Mouse (Mus musculus): Measurements from ENCODE around the gene Ssbp2. TPM values are rescaled to one million over a fixed set of nuclear protein-coding genes. Genes with fewer than 3 reads are reported as not detected.

Gene Ssbp2
- polyA plus RNA-seq, 1 experiment, result 2.5 TPM

DNA sequence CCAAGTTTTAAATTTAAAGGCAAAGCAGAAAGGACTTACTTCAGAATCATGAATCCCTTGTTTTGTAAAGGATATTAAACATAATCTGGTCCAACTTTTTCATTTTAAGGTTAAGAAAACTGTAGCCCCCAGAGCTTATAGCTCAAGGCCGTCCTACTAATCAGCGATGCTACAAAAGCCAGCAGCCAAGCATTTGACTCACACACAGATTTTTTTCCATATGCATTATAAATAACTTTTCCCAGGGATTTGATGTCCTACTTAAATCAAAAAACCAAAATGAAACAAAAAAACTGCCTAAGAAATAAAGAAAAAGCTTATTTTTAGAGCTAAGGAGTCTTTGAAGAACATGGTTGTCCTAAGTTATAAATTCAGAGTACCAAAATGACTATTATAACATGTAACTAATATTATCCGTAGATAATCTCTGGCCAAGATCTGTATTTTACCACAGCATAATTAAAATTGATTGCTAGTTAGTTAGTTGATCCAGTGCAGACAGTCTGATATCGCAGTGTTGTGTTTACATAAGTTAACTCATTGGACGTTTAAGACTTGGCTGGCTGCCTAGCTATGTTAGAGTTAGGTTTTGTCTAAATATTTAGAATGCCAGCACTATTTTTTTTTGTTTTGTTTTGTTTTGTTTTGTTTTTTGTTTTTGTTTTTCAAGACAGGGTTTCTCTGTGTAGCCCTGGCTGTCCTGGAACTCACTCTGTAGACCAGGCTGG, 201.1 kb downstream of the Ssbp2 start:
- Histone ChIP-seq H3K4me3 (replicated peaks) (no peak overlapping the region), H3K27me3 (ENCODE audit: control insufficient read depth) (no peaks in the 10 kb centered on the region), H3K36me3 (ENCODE audit: control insufficient read depth) (peaks cover 4% of the 10 kb centered on the region; the same call in 1 of the 2 replicates), H3K9me3 (ENCODE audit: control insufficient read depth, low read length) (no peaks in the 10 kb centered on the region), H3K4me1 (ENCODE audit: control insufficient read depth) (no peaks in the 10 kb centered on the region)
- TF ChIP-seq GATA1 (IDR thresholded peaks at IDR 0.05; ENCODE audit: low read length), result no peak

DNA sequence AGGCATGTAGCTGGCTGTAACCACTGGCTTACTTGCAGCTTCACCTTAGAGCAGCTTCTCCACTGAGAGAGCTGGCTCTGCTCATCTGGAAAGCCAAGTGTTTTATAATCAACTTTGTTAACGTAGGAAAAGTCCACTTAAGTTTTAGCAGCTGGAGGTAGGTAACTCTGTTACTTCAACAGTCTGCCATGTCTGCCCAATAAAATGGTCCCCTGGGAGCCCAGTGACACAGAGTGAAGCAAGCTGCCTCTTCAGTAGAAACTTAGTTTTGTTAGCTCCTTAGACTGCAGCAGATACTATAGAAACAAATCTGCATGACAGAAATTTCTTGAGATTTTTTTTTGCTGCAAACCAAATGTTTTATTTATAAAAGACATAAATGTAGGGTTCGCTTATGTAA, 202.7 kb downstream of the Ssbp2 start:
- Histone ChIP-seq H3K9me3 (ENCODE audit: control insufficient read depth, low read length) (no peaks in the 10 kb centered on the region), H3K4me3 (replicated peaks) (no peak overlapping the region), H3K36me3 (ENCODE audit: control insufficient read depth) (peaks cover 4% of the 10 kb centered on the region; the same call in 1 of the 2 replicates), H3K27me3 (ENCODE audit: control insufficient read depth) (no peaks in the 10 kb centered on the region), H3K4me1 (ENCODE audit: control insufficient read depth) (no peaks in the 10 kb centered on the region)
- TF ChIP-seq TAL1 (IDR thresholded peaks at IDR 0.05; ENCODE audit: low read length) (no peak), GATA1 (IDR thresholded peaks at IDR 0.05; ENCODE audit: low read length) (no peak)

DNA sequence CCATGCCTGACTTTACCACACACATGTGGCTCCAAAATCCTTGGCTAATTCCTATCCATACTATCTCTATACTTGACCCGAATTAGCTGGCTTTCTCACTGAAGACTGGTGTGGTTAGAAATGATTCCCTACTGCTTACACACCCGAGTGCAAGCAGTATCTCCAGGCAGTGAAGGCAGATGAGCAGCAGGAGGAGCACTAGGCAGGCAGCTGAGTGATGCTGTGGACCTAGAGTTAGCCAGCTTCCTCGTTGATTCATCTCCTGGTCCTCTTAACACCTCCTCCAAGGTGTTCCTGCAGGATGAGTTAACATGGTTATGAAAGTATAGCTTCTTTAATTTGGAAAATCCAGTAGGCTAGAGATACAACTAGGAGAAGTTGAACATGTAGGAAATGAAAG, 213.2 kb downstream of the Ssbp2 start:
- Histone ChIP-seq H3K27me3 (ENCODE audit: control insufficient read depth) (no peaks in the 10 kb centered on the region), H3K4me1 (ENCODE audit: control insufficient read depth) (no peaks in the 10 kb centered on the region), H3K9me3 (ENCODE audit: control insufficient read depth, low read length) (no peaks in the 10 kb centered on the region), H3K4me3 (replicated peaks) (no peak overlapping the region), H3K36me3 (ENCODE audit: control insufficient read depth) (peaks cover 33% of the 10 kb centered on the region)
- TF ChIP-seq TAL1 (IDR thresholded peaks at IDR 0.05; ENCODE audit: low read length), result no peak
- no peak for TF ChIP-seq GATA1 (IDR thresholded peaks at IDR 0.05; ENCODE audit: low read length)

DNA sequence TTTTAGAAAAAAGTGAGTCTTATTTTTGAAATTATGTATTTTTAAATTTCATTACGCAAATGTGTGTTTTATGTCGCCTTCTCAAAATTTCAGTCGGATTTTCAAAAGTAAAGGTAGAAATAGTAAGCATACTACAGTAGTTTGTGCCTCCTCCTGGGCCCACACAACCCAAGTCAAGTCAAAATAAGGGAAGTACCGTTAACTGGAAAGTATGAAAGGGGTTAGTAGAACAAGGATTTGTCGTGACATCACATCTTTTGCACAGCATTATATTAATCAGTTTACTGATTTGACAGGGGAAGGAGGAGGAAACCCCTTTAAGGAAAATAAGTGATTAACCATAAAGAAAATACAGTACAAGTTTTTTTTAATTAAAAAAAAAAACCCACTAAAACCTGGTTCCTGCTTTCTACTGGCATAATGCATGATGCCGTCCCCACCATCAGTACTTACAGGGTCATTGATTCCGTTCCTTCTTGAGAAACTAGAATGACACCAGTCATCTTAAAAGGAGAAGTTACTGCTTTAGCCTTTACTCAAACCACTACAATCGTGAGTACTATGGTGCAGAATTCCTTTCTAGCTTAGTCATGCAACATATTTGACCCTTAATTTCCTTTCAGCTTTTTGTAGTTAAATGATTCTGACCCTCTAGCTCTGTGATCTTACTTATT, 220.8 kb downstream of the Ssbp2 start:
- peaks cover 29% of the 10 kb centered on the region for H3K36me3 ChIP-seq (ENCODE audit: control insufficient read depth)
- no peaks in the 10 kb centered on the region for H3K27me3 ChIP-seq (ENCODE audit: control insufficient read depth)
- no peak overlapping the region for H3K4me3 ChIP-seq (replicated peaks)
- no peaks in the 10 kb centered on the region for H3K4me1 ChIP-seq (ENCODE audit: control insufficient read depth)
- TF ChIP-seq TAL1 (IDR thresholded peaks at IDR 0.05; ENCODE audit: low read length), result no peak
- TF ChIP-seq GATA1 (IDR thresholded peaks at IDR 0.05; ENCODE audit: low read length), result no peak
- no peaks in the 10 kb centered on the region for H3K9me3 ChIP-seq (ENCODE audit: control insufficient read depth, low read length)

DNA sequence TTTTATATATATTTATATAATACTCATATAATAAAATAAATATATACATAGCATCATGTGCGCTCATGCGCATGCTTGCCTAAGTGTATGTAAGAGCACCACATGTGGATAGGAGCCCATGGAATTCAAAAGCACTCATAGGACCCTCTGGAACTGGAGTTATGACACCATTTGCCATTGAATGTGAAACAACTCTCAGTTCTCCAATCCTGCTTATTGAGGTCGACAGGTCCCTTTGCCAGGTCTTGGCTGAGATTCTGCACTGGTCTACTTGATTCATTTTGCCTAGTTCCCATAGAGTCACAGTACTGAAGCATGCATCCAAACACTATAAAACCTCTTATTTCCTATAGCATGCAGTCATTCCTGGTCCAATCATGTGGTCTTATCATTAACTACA, 221.4 kb downstream of the Ssbp2 start:
- Histone ChIP-seq H3K4me1 (ENCODE audit: control insufficient read depth) (no peaks in the 10 kb centered on the region), H3K27me3 (ENCODE audit: control insufficient read depth) (no peaks in the 10 kb centered on the region), H3K36me3 (ENCODE audit: control insufficient read depth) (peaks cover 31% of the 10 kb centered on the region), H3K4me3 (replicated peaks) (no peak overlapping the region), H3K9me3 (ENCODE audit: control insufficient read depth, low read length) (peaks cover 1% of the 10 kb centered on the region)
- TF ChIP-seq TAL1 (IDR thresholded peaks at IDR 0.05; ENCODE audit: low read length) (no peak), GATA1 (IDR thresholded peaks at IDR 0.05; ENCODE audit: low read length) (no peak)

DNA sequence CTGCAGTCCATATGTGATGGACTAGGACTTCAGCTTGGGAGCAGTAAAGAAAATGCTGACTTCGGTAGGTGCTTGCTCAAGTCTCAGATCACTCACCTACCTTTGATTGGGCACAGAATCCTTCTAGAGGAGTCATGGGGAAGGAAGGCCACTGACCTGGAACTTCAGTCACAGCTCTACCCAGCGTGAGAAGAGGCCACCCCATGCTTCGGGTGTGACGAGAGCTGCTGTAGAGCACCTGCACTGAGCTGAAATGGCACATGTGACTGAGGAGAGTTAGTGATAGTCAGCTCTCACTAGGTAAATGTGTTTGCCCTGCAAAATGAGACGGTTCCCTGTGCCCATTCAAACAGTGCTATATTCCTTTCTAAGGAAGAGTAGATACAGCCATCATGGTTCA, 230.0 kb downstream of the Ssbp2 start:
- TF ChIP-seq TAL1 (IDR thresholded peaks at IDR 0.05; ENCODE audit: low read length) (no peak), GATA1 (IDR thresholded peaks at IDR 0.05; ENCODE audit: low read length) (no peak)
- H3K27me3 ChIP-seq (ENCODE audit: control insufficient read depth), result no peaks in the 10 kb centered on the region
- no peak overlapping the region for H3K4me3 ChIP-seq (replicated peaks)
- H3K36me3 ChIP-seq (ENCODE audit: control insufficient read depth), result peaks cover 48% of the 10 kb centered on the region
- H3K4me1 ChIP-seq (ENCODE audit: control insufficient read depth), result no peaks in the 10 kb centered on the region
- H3K9me3 ChIP-seq (ENCODE audit: control insufficient read depth, low read length), result peaks cover 5% of the 10 kb centered on the region

DNA sequence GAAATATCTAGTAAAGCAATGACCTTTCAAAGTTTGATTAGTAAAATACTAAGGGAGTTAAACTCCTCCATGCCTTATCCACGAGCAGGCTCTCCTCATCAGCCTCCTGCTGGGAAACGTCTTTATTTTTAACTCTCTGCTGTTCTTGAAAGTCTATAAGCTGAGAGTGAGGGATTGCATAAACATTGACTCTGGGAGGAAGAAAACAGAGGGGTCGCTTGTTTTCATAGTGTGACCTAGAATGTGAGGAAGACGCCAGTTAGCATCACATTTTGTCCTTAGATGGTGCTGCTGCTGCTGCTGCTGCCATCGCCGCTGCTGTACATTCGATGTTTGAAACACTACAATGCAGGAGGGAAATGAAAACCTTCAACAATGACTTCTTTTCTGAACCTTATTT, 233.5 kb downstream of the Ssbp2 start:
- Histone ChIP-seq H3K36me3 (ENCODE audit: control insufficient read depth) (peaks cover 43% of the 10 kb centered on the region), H3K4me1 (ENCODE audit: control insufficient read depth) (no peaks in the 10 kb centered on the region), H3K9me3 (ENCODE audit: control insufficient read depth, low read length) (no peaks in the 10 kb centered on the region), H3K4me3 (replicated peaks) (no peak overlapping the region), H3K27me3 (ENCODE audit: control insufficient read depth) (no peaks in the 10 kb centered on the region)
- TF ChIP-seq TAL1 (IDR thresholded peaks at IDR 0.05; ENCODE audit: low read length), result no peak
- no peak for TF ChIP-seq GATA1 (IDR thresholded peaks at IDR 0.05; ENCODE audit: low read length)

DNA sequence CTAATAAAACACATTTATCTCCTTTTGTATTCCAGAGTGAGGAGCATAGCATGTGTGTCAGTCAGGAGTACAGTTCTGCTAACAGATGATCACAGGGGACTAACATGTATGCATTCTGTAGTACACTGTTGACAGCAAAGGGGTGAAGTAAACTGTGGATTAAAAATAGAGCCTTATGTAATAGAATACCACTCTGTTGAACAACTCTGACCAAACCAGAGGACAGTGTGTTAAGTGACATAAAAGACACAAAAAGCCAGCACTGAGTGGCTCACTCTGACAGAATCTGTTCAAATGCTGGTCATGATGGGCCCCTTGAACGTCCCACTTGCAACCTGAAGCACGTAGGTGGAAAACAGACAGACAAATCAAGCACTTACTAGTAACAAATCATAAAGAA, 235.3 kb downstream of the Ssbp2 start:
- Histone ChIP-seq H3K4me1 (ENCODE audit: control insufficient read depth) (no peaks in the 10 kb centered on the region), H3K9me3 (ENCODE audit: control insufficient read depth, low read length) (no peaks in the 10 kb centered on the region), H3K4me3 (replicated peaks) (no peak overlapping the region), H3K27me3 (ENCODE audit: control insufficient read depth) (no peaks in the 10 kb centered on the region), H3K36me3 (ENCODE audit: control insufficient read depth) (peaks cover 44% of the 10 kb centered on the region)
- TF ChIP-seq TAL1 (IDR thresholded peaks at IDR 0.05; ENCODE audit: low read length) (no peak), GATA1 (IDR thresholded peaks at IDR 0.05; ENCODE audit: low read length) (no peak)

DNA sequence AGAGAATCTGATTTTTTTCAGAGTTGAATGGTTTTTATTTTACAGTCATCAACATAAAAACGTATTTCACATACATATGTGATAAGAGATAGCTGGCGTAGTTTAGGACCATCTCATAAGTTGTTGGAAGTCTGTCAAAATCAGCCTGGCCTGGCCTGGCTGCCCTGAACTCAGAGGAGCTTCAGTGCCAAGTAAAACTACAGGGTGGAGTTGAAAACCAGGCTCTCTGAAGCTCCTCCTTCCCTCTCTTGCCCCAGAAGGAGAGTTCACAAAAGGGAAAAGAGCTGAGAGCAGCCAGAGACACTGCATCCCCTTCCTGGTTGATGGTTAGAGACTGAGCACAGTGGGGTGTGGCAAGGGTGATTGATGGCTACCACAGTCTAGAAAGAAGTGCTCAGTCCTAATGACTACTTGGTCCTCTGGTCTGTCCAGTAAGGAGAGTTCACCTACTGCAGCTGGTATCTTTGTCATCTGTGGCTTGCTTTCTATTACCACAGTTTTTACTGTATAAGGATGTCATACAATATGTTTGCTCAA, 236.1 kb downstream of the Ssbp2 start:
- Histone ChIP-seq H3K4me1 (ENCODE audit: control insufficient read depth) (no peaks in the 10 kb centered on the region), H3K4me3 (replicated peaks) (no peak overlapping the region), H3K36me3 (ENCODE audit: control insufficient read depth) (peaks cover 48% of the 10 kb centered on the region), H3K9me3 (ENCODE audit: control insufficient read depth, low read length) (no peaks in the 10 kb centered on the region), H3K27me3 (ENCODE audit: control insufficient read depth) (no peaks in the 10 kb centered on the region)
- TF ChIP-seq GATA1 (IDR thresholded peaks at IDR 0.05; ENCODE audit: low read length), result no peak
- no peak for TF ChIP-seq TAL1 (IDR thresholded peaks at IDR 0.05; ENCODE audit: low read length)

Data from erythroblast, embryonic 14.5 days (primary cell).